Mouse (Mus musculus): ENCODE measurements around the gene Lrig2. TPM values are rescaled to one million over a fixed set of nuclear protein-coding genes. Genes with fewer than 3 reads are reported as not detected.

Lrig2 gene
- polyA plus RNA-seq, 1 experiment from 2014 or later, result 11.0 TPM

- Histone ChIP-seq H3K27me3 (no peaks in the 10 kb centered on the region), H3K4me2 (no peak overlapping the region), H3K4me1 (replicated peaks) (peaks cover 22% of the 10 kb centered on the region), H3K27ac (no peak overlapping the region), H3K4me3 (no peak overlapping the region), H3K9ac (no peak overlapping the region), H3K36me3 (no peaks in the 10 kb centered on the region), H3K9me3 (replicated peaks) (no peaks in the 10 kb centered on the region)
- WGBS, result 67% methylated on average over 3 of the region's 3 CpGs
- no peak for ATAC-seq (replicated peaks; ENCODE audit: insufficient number of reproducible peaks, insufficient read depth, low FRiP score, low read depth)
Observed at GRCm38 (mm10) chr3:104444946-104445460, 66.7 kb downstream of the Lrig2 start.

- H3K9ac ChIP-seq, result no peak overlapping the region
- H3K4me2 ChIP-seq, result no peak overlapping the region
- no peak overlapping the region for H3K4me3 ChIP-seq
- no peak overlapping the region for H3K27ac ChIP-seq
- no peaks in the 10 kb centered on the region for H3K27me3 ChIP-seq
- peaks cover 24% of the 10 kb centered on the region for H3K4me1 ChIP-seq (replicated peaks)
- H3K9me3 ChIP-seq (replicated peaks), result no peaks in the 10 kb centered on the region
- 86% methylated on average over 3 of the region's 3 CpGs for WGBS
- no peak for ATAC-seq (replicated peaks; ENCODE audit: insufficient number of reproducible peaks, insufficient read depth, low FRiP score, low read depth)
- no peaks in the 10 kb centered on the region for H3K36me3 ChIP-seq
Observed at GRCm38 (mm10) chr3:104444082-104444481, 67.6 kb downstream of the Lrig2 start.

- 10% methylated on average over 5 of the region's 5 CpGs for WGBS
- no peak overlapping the region; the same call in 1 of the 2 replicates for H3K27ac ChIP-seq
- ATAC-seq (replicated peaks; ENCODE audit: insufficient number of reproducible peaks, insufficient read depth, low FRiP score, low read depth), result no peak
Observed at GRCm38 (mm10) chr3:104442357-104442756, 69.4 kb downstream of the Lrig2 start.

GRCm38 (mm10) chr3:104441870-104442283, 69.8 kb downstream of the Lrig2 start:
- Histone ChIP-seq H3K9me3 (replicated peaks) (no peaks in the 10 kb centered on the region), H3K27ac (peak overlapping the region; percentile 76), H3K4me3 (peak overlapping the region; percentile 21), H3K4me1 (replicated peaks) (peaks cover 31% of the 10 kb centered on the region), H3K36me3 (no peaks in the 10 kb centered on the region), H3K9ac (peak overlapping the region; percentile 42), H3K4me2 (peak overlapping the region; percentile 51), H3K27me3 (no peaks in the 10 kb centered on the region)
- peak; percentile 82 for ATAC-seq (replicated peaks; ENCODE audit: insufficient number of reproducible peaks, insufficient read depth, low FRiP score, low read depth)
- WGBS, result 4% methylated on average over 15 of the region's 15 CpGs

More at GRCm38 (mm10) chr3:104442357-104442756, 69.4 kb downstream of the Lrig2 start:
- no peaks in the 10 kb centered on the region for H3K36me3 ChIP-seq
- no peaks in the 10 kb centered on the region for H3K9me3 ChIP-seq (replicated peaks)
- no peaks in the 10 kb centered on the region for H3K27me3 ChIP-seq
- H3K4me1 ChIP-seq (replicated peaks), result peaks cover 29% of the 10 kb centered on the region
- H3K4me2 ChIP-seq, result peak overlapping the region; percentile 51
- peak overlapping the region; percentile 21 for H3K4me3 ChIP-seq
- no peak overlapping the region for H3K9ac ChIP-seq

- WGBS, result 57% methylated on average over 7 of the region's 7 CpGs
- H3K4me3 ChIP-seq, result peak overlapping the region; percentile 21
- H3K27me3 ChIP-seq, result no peaks in the 10 kb centered on the region
- H3K9me3 ChIP-seq (replicated peaks), result no peaks in the 10 kb centered on the region
- peak; percentile 2; the same call in 1 of the 2 replicates for ATAC-seq (replicated peaks; ENCODE audit: insufficient number of reproducible peaks, insufficient read depth, low FRiP score, low read depth)
- H3K4me2 ChIP-seq, result peak overlapping the region; percentile 51
- H3K36me3 ChIP-seq, result no peaks in the 10 kb centered on the region
- H3K4me1 ChIP-seq (replicated peaks), result peaks cover 31% of the 10 kb centered on the region
- H3K27ac ChIP-seq, result peak overlapping the region; percentile 76
- H3K9ac ChIP-seq, result peak overlapping the region; percentile 42
Observed at GRCm38 (mm10) chr3:104441435-104441834, 70.3 kb downstream of the Lrig2 start.

- Histone ChIP-seq H3K27me3 (no peaks in the 10 kb centered on the region), H3K4me1 (replicated peaks) (peaks cover 36% of the 10 kb centered on the region), H3K9me3 (replicated peaks) (no peaks in the 10 kb centered on the region), H3K4me2 (no peak overlapping the region), H3K4me3 (no peak overlapping the region), H3K9ac (no peak overlapping the region), H3K36me3 (no peaks in the 10 kb centered on the region), H3K27ac (no peak overlapping the region)
- no peak for ATAC-seq (replicated peaks; ENCODE audit: insufficient number of reproducible peaks, insufficient read depth, low FRiP score, low read depth)
- 89% methylated on average over 1 of the region's 1 CpGs for WGBS
Observed at GRCm38 (mm10) chr3:104438777-104439176, 72.9 kb downstream of the Lrig2 start.

- H3K4me1 ChIP-seq (replicated peaks), result peaks cover 38% of the 10 kb centered on the region
- no peak overlapping the region for H3K27ac ChIP-seq
- no peaks in the 10 kb centered on the region for H3K9me3 ChIP-seq (replicated peaks)
- H3K27me3 ChIP-seq, result no peaks in the 10 kb centered on the region
- no peak for ATAC-seq (replicated peaks; ENCODE audit: insufficient number of reproducible peaks, insufficient read depth, low FRiP score, low read depth)
- H3K36me3 ChIP-seq, result no peaks in the 10 kb centered on the region
- H3K4me2 ChIP-seq, result no peak overlapping the region
- no peak overlapping the region for H3K4me3 ChIP-seq
- no peak overlapping the region for H3K9ac ChIP-seq
- 35% methylated on average over 7 of the region's 7 CpGs for WGBS
Observed at GRCm38 (mm10) chr3:104437576-104437975, 74.1 kb downstream of the Lrig2 start.

GRCm38 (mm10) chr3:104435947-104436346, 75.8 kb downstream of the Lrig2 start:
- ATAC-seq (replicated peaks; ENCODE audit: insufficient number of reproducible peaks, insufficient read depth, low FRiP score, low read depth), result no peak
- H3K36me3 ChIP-seq, result no peaks in the 10 kb centered on the region
- no peak overlapping the region for H3K4me3 ChIP-seq
- no peak overlapping the region for H3K27ac ChIP-seq
- H3K27me3 ChIP-seq, result no peaks in the 10 kb centered on the region
- no peak overlapping the region for H3K9ac ChIP-seq
- H3K4me1 ChIP-seq (replicated peaks), result peaks cover 38% of the 10 kb centered on the region
- WGBS, result 88% methylated on average over 3 of the region's 3 CpGs
- H3K9me3 ChIP-seq (replicated peaks), result no peaks in the 10 kb centered on the region
- no peak overlapping the region for H3K4me2 ChIP-seq

GRCm38 (mm10) chr3:104434246-104434696, 77.4 kb downstream of the Lrig2 start:
- peaks cover 32% of the 10 kb centered on the region for H3K4me1 ChIP-seq (replicated peaks)
- H3K9me3 ChIP-seq (replicated peaks), result no peaks in the 10 kb centered on the region
- H3K27me3 ChIP-seq, result no peaks in the 10 kb centered on the region
- ATAC-seq (replicated peaks; ENCODE audit: insufficient number of reproducible peaks, insufficient read depth, low FRiP score, low read depth), result no peak
- peak overlapping the region; percentile 31 for H3K4me3 ChIP-seq
- H3K9ac ChIP-seq, result no peak overlapping the region
- WGBS, result 15% methylated on average over 9 of the region's 9 CpGs
- H3K27ac ChIP-seq, result no peak overlapping the region
- H3K36me3 ChIP-seq, result no peaks in the 10 kb centered on the region
- H3K4me2 ChIP-seq, result peak overlapping the region; percentile 49

- Histone ChIP-seq H3K9ac (no peak overlapping the region), H3K9me3 (replicated peaks) (no peaks in the 10 kb centered on the region), H3K27me3 (no peaks in the 10 kb centered on the region), H3K4me1 (replicated peaks) (peaks cover 30% of the 10 kb centered on the region), H3K4me3 (no peak overlapping the region), H3K36me3 (no peaks in the 10 kb centered on the region), H3K27ac (peak overlapping the region; percentile 65; the same call in 1 of the 2 replicates), H3K4me2 (no peak overlapping the region)
- ATAC-seq (replicated peaks; ENCODE audit: insufficient number of reproducible peaks, insufficient read depth, low FRiP score, low read depth), result no peak
- 79% methylated on average over 6 of the region's 6 CpGs for WGBS
Observed at GRCm38 (mm10) chr3:104432651-104433050, 79.1 kb downstream of the Lrig2 start.

- H3K9ac ChIP-seq, result no peak overlapping the region
- peaks cover 25% of the 10 kb centered on the region for H3K4me1 ChIP-seq (replicated peaks)
- WGBS, result 12% methylated on average over 10 of the region's 10 CpGs
- ATAC-seq (replicated peaks; ENCODE audit: insufficient number of reproducible peaks, insufficient read depth, low FRiP score, low read depth), result peak; percentile 70
- H3K27ac ChIP-seq, result peak overlapping the region; percentile 65
- H3K27me3 ChIP-seq, result no peaks in the 10 kb centered on the region
- no peaks in the 10 kb centered on the region for H3K9me3 ChIP-seq (replicated peaks)
- no peak overlapping the region for H3K4me3 ChIP-seq
- no peaks in the 10 kb centered on the region for H3K36me3 ChIP-seq
- peak overlapping the region; percentile 14; the same call in 1 of the 2 replicates for H3K4me2 ChIP-seq
Observed at GRCm38 (mm10) chr3:104431848-104432159, 79.9 kb downstream of the Lrig2 start.

- H3K27ac ChIP-seq, result peak overlapping the region; percentile 65
- no peak; the same call in 1 of the 2 replicates for ATAC-seq (replicated peaks; ENCODE audit: insufficient number of reproducible peaks, insufficient read depth, low FRiP score, low read depth)
- no peaks in the 10 kb centered on the region for H3K9me3 ChIP-seq (replicated peaks)
- peak overlapping the region; percentile 14 for H3K4me2 ChIP-seq
- H3K4me3 ChIP-seq, result no peak overlapping the region
- H3K4me1 ChIP-seq (replicated peaks), result peaks cover 25% of the 10 kb centered on the region
- no peaks in the 10 kb centered on the region for H3K27me3 ChIP-seq
- H3K9ac ChIP-seq, result no peak overlapping the region
- H3K36me3 ChIP-seq, result no peaks in the 10 kb centered on the region
- WGBS, result 12% methylated on average over 13 of the region's 14 CpGs
Observed at GRCm38 (mm10) chr3:104431156-104431847, 80.4 kb downstream of the Lrig2 start.

All from heart, embryonic 15.5 days (tissue).